Mouse (Mus musculus) olfactory bulb, adult 2 months (tissue): ENCODE results near the gene Aurkb.

Source experiments
- CTCF ChIP-seq: fragments of 200-500 bp; IDR thresholded peaks from 2 replicates; pipeline ENCODE4 v1.5.1; 2012; ENCODE audit warnings: low read depth, mild to moderate bottlenecking, low read length, moderate library complexity; ENCODE audit not compliant: insufficient read depth
- POLR2A ChIP-seq: fragments of 200-500 bp; IDR thresholded peaks from 2 replicates; pipeline ENCODE4 v1.6.1; 2012; ENCODE audit warnings: mild to moderate bottlenecking, low read depth, low read length, moderate library complexity; ENCODE audit not compliant: insufficient read depth

- no peak for TF ChIP-seq CTCF
- TF ChIP-seq POLR2A: no peak
Measured at GRCm38 (mm10) chr11:69028805-69029204, 16.6 kb upstream of the Aurkb start.
